Mouse (Mus musculus) embryonic facial prominence, embryonic 11.5 days (tissue): Measurements from ENCODE around the gene Actg2. TPM values are rescaled to one million over a fixed set of nuclear protein-coding genes. Genes with fewer than 3 reads are reported as not detected.
"Not testable (repeated sequence)": the region's sequence is repeated elsewhere in the genome, so short reads cannot be mapped to it uniquely, and the experiment has no call there.

Experiments
- ATAC-seq: fragments of 200-750 bp; cut with Nextera tagmentation; replicated peaks from 2 replicates; pipeline ENCODE4 v1.8.0; 2017; ENCODE audit warnings: low read depth; ENCODE audit not compliant: insufficient number of reproducible peaks, low FRiP score, low TSS enrichment
- DNase-seq: peaks from one replicate; pipeline ENCODE4 v3.0.0-alpha.2; 2015; ENCODE audit warnings: low spot score
- H3K27ac ChIP-seq: fragments of 300-500 bp; sonication (generic); replicated peaks from 2 replicates; pipeline ENCODE4 v1.5.1; 2014; ENCODE audit warnings: mild to moderate bottlenecking, low read depth, low read length, control low read depth
- H3K27me3 ChIP-seq: fragments of 300-500 bp; sonication (generic); 2 replicates; pipeline ENCODE4 v1.6.1; 2014; ENCODE audit warnings: mild to moderate bottlenecking, low read length, moderate library complexity, mixed read lengths; ENCODE audit not compliant: control insufficient read depth, insufficient read depth
- H3K36me3 ChIP-seq: fragments of 300-500 bp; sonication (generic); replicated peaks from 2 replicates; pipeline ENCODE4 v1.6.1; 2014; ENCODE audit warnings: low read depth, mild to moderate bottlenecking, low read length, moderate library complexity, mixed read lengths; ENCODE audit not compliant: control insufficient read depth, insufficient read depth
- H3K4me1 ChIP-seq: fragments of 300-500 bp; sonication (generic); 2 replicates; pipeline ENCODE4 v1.6.1; 2014; ENCODE audit warnings: low read length, mixed read lengths; ENCODE audit not compliant: control insufficient read depth, insufficient read depth
- H3K4me2 ChIP-seq: fragments of 300-500 bp; sonication (generic); 2 replicates; pipeline ENCODE4 v1.6.1; 2014; ENCODE audit warnings: low read depth, mild to moderate bottlenecking, control low read depth, low read length, moderate library complexity
- H3K4me3 ChIP-seq: fragments of 300-500 bp; sonication (generic); 2 replicates; pipeline ENCODE4 v1.5.1; 2014; ENCODE audit warnings: low read depth, low read length, control low read depth
- H3K9ac ChIP-seq: fragments of 300-500 bp; sonication (generic); replicated peaks from 2 replicates; pipeline ENCODE4 v1.6.1; 2014; ENCODE audit warnings: mild to moderate bottlenecking, control low read depth, low read length
- H3K9me3 ChIP-seq: fragments of 300-500 bp; sonication (generic); replicated peaks from 2 replicates; pipeline ENCODE4 v1.6.1; 2016; ENCODE audit warnings: mild to moderate bottlenecking, low read length, inconsistent platforms, mixed read lengths; ENCODE audit not compliant: control insufficient read depth
- WGBS: fragments of 180-500 bp; shearing (Covaris S2); extraction: QIAGEN DNeasy Blood & Tissue Kit; methylation state at CpG from one replicate; pipeline ENCODE4 v1.1.7; 2014; 5-methylcytosine and 5-hydroxymethylcytosine counted together
- polyA plus RNA-seq: library from polyadenylated mRNA; unstranded; fragments of >200 nt; fragmentation: Nextera tagmentation; extraction: Ambion mirVana; gene quantifications from 2 replicates; pipeline ENCODE4 v1.2.1, GENCODE M21; 2014

The Actg2 gene
- polyA plus RNA-seq, result 2.4 and 3.9 TPM in 2 replicates

DNA sequence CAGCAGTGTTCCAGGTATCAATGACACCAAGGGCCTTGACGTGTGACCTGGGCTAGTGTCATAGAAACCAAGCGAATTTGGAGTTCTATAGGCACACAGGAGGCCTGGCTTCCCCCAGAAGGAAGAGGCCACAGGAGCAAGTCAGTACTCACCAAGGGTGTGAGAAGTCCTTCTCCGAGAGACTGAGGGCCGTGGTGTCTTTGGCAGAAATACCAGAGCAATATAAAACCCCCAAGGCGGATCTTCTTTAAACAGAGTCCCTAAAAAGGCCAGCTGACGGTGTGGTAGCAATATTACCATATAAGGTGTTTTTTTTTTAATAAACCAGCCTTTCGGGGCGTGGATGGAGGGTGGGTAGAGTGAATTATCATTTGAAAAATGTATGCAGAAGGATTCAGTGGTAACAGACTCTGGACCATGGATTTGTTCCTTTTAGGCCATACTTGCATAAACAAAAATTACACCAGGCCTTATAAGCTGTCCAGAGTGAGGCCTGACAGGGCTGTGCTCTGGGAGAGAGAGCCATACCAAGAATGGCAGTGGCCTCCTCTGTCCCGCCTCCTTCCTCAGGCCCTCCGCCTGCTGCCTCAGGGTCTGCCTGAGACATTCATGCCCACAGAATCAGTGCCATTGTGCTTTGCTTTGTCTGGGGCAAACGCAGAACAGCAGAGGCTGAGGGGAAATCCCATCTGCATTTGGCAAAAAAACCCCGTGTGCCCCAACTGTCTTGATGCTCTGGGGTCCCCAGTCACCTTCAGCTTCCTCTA lies at the start of gene Actg2:
Gene Actg2, minus strand, starts transcription at position 238 of the 767 bp plus-strand sequence.
- H3K4me3 ChIP-seq, result no peak within 1 kb of the TSS
- H3K4me2 ChIP-seq, result no peak within 1 kb of the TSS
- H3K9ac ChIP-seq, result no peak within 1 kb of the TSS
- no peaks in the 10 kb centered on the region for H3K36me3 ChIP-seq
- WGBS, result 66% methylated on average over 12 of the region's 12 CpGs
- H3K27me3 ChIP-seq, result no peaks in the 10 kb centered on the region
- ATAC-seq, result no peak
- H3K9me3 ChIP-seq, result no peaks in the 10 kb centered on the region
- H3K27ac ChIP-seq, result no peak within 1 kb of the TSS
- no peak for DNase-seq
- no peaks in the 10 kb centered on the region for H3K4me1 ChIP-seq

DNA sequence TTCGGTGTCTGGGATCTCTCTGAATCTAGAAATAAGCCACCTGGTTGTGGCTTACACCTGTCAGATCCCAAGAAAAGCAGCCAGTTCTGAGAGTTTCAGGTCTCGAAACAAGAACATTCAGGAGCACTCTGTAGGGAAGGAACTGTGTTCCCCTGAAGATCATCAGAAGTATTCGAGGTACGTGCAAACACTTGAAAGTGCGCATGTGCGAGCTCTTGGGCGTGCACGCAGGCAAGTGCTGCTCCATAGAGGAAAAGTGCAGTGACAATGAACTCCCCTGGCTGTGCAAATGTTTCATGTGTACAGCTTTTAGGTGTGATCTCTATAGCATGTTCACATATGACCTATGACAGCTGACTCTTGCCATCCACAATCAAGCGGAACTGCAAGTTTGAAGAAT lies 49.3 kb upstream of the Actg2 start:
- not testable (repeated sequence) for H3K36me3 ChIP-seq, H3K4me3 ChIP-seq, H3K27ac ChIP-seq, ATAC-seq, DNase-seq, H3K9me3 ChIP-seq, H3K9ac ChIP-seq, H3K27me3 ChIP-seq, H3K4me1 ChIP-seq, H3K4me2 ChIP-seq
- WGBS, result 85% methylated on average over 9 of the region's 9 CpGs

DNA sequence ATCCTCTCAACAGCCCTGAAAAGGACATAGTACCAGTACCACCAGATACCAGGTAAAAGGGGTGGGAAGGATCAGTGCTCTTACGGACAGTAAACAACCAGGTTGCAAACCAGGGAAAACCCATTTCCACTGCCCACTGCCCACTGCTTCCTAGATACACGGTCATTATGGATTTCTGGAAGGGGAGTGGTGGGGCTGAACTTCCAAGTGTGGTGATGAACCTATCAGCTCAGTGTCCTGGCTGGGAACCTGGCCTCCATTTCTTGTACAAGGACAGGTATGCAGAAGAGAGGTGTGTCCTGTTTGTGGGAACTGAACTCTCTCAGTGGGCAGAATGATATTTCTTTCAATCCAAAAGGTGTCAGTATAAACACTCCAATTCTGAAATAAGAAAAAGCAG lies 47.5 kb upstream of the Actg2 start:
- no peaks in the 10 kb centered on the region for H3K9me3 ChIP-seq
- no peaks in the 10 kb centered on the region for H3K4me1 ChIP-seq
- H3K27me3 ChIP-seq, result no peaks in the 10 kb centered on the region
- no peak overlapping the region for H3K27ac ChIP-seq
- WGBS, result 74% methylated on average over 2 of the region's 2 CpGs
- DNase-seq, result no peak
- H3K4me2 ChIP-seq, result no peak overlapping the region
- H3K36me3 ChIP-seq, result no peaks in the 10 kb centered on the region
- no peak for ATAC-seq
- no peak overlapping the region for H3K9ac ChIP-seq
- no peak overlapping the region for H3K4me3 ChIP-seq

DNA sequence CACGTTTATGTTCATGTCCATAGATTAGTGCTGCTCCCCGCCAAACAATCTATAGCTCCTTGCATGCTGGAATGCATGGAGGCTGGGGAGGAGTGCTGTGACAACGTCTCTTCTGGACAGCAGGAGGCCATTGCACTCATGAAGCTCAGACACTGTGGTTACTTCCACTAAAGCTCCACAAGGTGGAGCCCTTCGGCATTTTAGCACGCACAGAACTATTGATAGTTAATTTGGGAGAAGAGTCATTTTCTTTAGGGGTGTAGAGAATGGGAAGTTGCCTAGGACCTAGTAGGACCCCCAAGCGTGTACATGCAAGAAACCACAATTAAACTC lies 46.8 kb upstream of the Actg2 start:
- 0 out of 2 replicates have a peak overlapping the region, but pooled peaks have one; percentile 32 for H3K9ac ChIP-seq
- DNase-seq (peak; percentile 87), ATAC-seq (peak; percentile 63)
- no peaks in the 10 kb centered on the region for H3K27me3 ChIP-seq
- WGBS, result 1% methylated on average over 6 of the region's 6 CpGs
- H3K4me2 ChIP-seq, result no peak overlapping the region
- H3K27ac ChIP-seq, result no peak overlapping the region
- H3K4me1 ChIP-seq, result no peaks in the 10 kb centered on the region
- H3K9me3 ChIP-seq, result no peaks in the 10 kb centered on the region
- no peaks in the 10 kb centered on the region for H3K36me3 ChIP-seq
- no peak overlapping the region for H3K4me3 ChIP-seq

DNA sequence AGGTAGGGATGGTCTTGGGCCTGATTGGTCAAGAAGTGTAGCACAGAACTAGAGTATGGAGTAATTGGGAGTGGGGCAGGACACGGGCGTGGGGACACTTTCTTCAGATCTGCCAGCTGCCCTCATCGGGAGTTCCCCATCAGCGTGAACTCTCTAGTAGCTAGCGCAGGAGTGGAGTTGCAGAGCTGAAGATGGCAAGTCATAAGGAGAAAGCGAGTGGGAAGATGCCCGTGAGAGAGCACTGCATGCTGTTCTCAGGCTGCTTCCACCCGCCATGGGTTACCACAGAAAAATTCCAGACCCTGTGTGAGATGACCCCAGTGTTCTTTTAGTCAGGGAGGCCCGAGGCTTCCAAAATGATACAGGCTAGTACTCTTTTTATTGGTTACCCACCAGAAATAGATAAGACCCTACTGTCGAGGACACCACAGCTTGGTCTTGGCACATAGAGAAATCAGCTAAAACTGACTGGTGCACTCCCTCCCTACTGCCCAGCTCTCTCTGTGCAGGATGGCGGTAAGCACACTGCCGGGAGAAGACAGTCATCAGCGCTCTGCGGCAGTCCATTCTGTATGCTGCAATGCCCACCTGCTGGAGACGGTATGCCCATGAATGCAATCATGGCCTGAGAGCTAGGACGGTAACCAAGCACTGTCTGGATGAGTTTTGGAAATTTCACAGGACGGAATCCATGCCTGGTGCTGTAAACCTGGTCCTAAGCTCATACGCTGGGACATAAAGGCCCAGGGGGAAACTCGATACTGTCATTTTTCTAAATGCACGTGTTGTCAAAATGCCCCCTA lies 46.3 kb upstream of the Actg2 start:
- Histone ChIP-seq H3K4me2 (no peak overlapping the region), H3K27me3 (no peaks in the 10 kb centered on the region), H3K4me1 (no peaks in the 10 kb centered on the region), H3K27ac (no peak overlapping the region), H3K36me3 (no peaks in the 10 kb centered on the region), H3K9ac (0 out of 2 replicates have a peak overlapping the region, but pooled peaks have one; percentile 32), H3K9me3 (no peaks in the 10 kb centered on the region), H3K4me3 (no peak overlapping the region)
- 41% methylated on average over 20 of the region's 20 CpGs for WGBS
- ATAC-seq, result 0 out of 2 replicates have a peak, but pooled peaks have one; percentile 19
- DNase-seq, result no peak

DNA sequence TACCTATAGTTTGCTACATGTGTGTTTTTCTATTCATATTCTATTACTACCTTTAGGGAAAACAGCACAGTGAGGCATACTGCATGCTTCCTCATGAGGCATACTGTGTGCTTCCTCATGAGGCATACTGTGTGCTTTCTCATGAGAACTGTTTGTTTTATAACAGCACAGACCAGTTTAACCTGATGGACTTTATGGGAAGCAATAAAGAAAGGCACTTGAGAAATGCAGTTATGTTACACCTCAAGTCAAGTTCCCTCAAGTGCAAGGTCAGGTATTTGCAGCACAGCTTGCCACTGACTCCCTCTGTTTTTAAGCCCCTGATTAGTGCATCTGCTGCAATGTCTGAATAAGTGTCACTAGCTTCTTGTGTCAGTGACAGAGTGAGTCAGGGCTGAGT lies 41.5 kb upstream of the Actg2 start:
- H3K9me3 ChIP-seq, result no peaks in the 10 kb centered on the region
- no peaks in the 10 kb centered on the region for H3K27me3 ChIP-seq
- ATAC-seq (no peak), DNase-seq (no peak)
- H3K9ac ChIP-seq, result no peak overlapping the region
- no peaks in the 10 kb centered on the region for H3K4me1 ChIP-seq
- no peak overlapping the region for H3K4me2 ChIP-seq
- no peak overlapping the region for H3K27ac ChIP-seq
- H3K4me3 ChIP-seq, result no peak overlapping the region
- H3K36me3 ChIP-seq, result no peaks in the 10 kb centered on the region

DNA sequence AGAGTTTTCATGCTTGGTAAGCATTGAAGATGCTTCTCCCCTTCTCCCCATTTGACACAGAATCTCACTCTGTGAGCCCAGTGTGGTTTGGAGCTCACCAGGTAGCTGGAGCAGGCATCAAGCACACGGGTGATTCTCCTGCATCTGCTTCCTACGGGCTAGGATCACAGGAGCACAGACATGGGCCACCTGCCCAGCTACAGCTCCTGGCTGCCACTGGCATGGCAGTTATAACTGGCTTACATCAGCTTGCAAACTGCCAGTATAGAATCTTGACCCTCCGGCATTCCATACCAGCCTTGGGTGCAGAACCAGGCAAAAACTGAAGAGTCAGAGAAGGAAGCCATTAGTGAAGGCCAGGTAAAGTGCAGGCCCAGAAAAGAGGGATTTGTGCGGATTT lies 39.5 kb upstream of the Actg2 start:
- H3K27ac ChIP-seq, result no peak overlapping the region
- H3K4me3 ChIP-seq, result no peak overlapping the region
- no peak for ATAC-seq

DNA sequence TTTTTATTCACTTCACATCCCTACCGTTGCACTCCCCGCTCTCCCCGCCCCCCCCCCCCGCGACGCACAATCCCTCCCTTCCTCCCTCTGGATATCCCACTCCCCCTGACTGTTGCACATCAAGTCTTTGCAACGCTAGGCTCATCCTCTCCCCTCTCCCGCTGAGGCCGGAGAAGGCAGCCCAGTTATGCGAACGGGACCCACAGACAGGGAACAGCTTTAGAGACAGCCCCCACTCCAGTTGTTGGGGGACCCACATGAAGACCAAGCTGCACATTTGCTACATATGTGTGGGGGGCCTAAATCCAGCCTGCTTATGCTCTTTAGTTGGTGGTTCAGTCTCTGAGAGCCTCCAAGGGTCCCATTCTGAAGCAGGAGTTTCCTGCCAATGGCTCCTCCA lies 36.6 kb upstream of the Actg2 start, which contains the start of gene Stambp:
Gene Stambp, minus strand, starts transcription at position 59 of the 400 bp plus-strand sequence.
- Histone ChIP-seq H3K4me2 (peak within 1 kb of the TSS; percentile 82), H3K4me3 (peak within 1 kb of the TSS; percentile 84), H3K36me3 (no peaks in the 10 kb centered on the region), H3K4me1 (peaks cover 4% of the 10 kb centered on the region; the same call in 1 of the 2 replicates), H3K9ac (peak within 1 kb of the TSS; percentile 67), H3K9me3 (no peaks in the 10 kb centered on the region), H3K27ac (no peak within 1 kb of the TSS), H3K27me3 (no peaks in the 10 kb centered on the region)
- peak; percentile 17 for DNase-seq
- WGBS, result 1% methylated on average over 10 of the region's 11 CpGs
- peak; percentile 76 for ATAC-seq

More for the DNA sequence above, 39.5 kb upstream of the Actg2 start:
- no peaks in the 10 kb centered on the region for H3K9me3 ChIP-seq
- H3K27me3 ChIP-seq, result no peaks in the 10 kb centered on the region
- DNase-seq, result no peak
- no peak overlapping the region for H3K9ac ChIP-seq
- H3K4me1 ChIP-seq, result peaks cover 4% of the 10 kb centered on the region; the same call in 1 of the 2 replicates
- WGBS, result 79% methylated on average over 4 of the region's 4 CpGs
- H3K4me2 ChIP-seq, result no peak overlapping the region
- H3K36me3 ChIP-seq, result no peaks in the 10 kb centered on the region
